Mouse (Mus musculus) kidney, adult 2 months (tissue): ENCODE measurements around the gene Efs.

Experiments used
- CTCF ChIP-seq: fragments of 200-500 bp; conservative IDR thresholded peaks from 2 replicates; pipeline ENCODE4 v1.5.1; 2011; ENCODE audit warnings: low read depth, mild to moderate bottlenecking, control low read depth, low read length, moderate library complexity, mixed read lengths; ENCODE audit not compliant: insufficient read depth, insufficient read length
- POLR2A ChIP-seq: fragments of 200-500 bp; IDR thresholded peaks from one replicate; pipeline ENCODE4 v1.6.1; 2011; ENCODE audit warnings: low read depth, low read length, control low read depth

GRCm38 (mm10) chr14:54903641-54904040, 22.3 kb downstream of the Efs start:
- TF ChIP-seq CTCF: no peak
- TF ChIP-seq POLR2A: no peak
